Mouse (Mus musculus): ENCODE data around the gene Robo4.
A peak's percentile ranks its signal among the peaks of the same experiment; 100 is the strongest.

Robo4 gene

GRCm38 (mm10) chr9:37454991-37455390, 53.3 kb downstream of the Robo4 start:
- no peak for DNase-seq (ENCODE audit: low spot score)

DNA sequence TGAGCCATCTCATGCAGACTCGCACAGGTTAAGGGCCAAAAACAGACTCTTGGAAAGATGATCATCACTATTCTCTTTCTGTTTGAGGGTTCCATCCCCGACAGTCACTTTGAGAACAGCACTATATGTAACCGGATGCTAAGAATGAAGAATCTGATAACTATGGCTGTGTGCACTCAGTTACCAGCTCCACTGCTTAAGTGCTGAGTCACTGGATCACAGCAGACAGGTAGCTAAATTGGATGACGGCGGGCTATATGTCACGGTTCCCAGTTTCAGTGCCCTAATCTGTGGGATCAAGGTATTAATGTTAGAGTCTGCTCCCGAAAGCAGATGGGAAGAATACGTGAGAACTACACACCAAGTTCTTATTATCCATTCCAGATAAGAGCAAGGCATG, 54.2 kb downstream of the Robo4 start:
- DNase-seq (ENCODE audit: low spot score), result no peak

GRCm38 (mm10) chr9:37456481-37456910, 54.8 kb downstream of the Robo4 start:
- no peak for DNase-seq (ENCODE audit: low spot score)

GRCm38 (mm10) chr9:37457151-37457550, 55.5 kb downstream of the Robo4 start:
- DNase-seq (ENCODE audit: low spot score), result no peak

DNA sequence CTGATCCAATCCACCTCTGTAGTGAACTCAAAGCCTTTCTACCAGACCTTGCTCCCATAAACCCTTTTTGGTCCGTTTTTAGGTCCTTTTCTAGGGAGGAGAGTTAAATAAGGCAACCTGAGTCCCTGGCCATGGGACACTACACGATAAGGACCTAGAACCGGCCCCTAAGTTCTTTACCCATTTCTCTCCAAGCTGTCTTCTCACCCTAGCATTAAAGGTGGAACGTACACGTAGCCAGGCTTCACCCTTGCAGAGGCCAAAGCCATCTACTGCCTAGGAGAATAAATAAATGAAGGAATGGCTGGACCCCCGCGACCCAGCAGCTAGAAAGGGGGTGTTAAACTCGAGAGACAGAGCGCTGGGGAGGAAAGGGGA, 58.0 kb downstream of the Robo4 start:
- DNase-seq (ENCODE audit: low spot score), result no peak

- no peak for DNase-seq (ENCODE audit: low spot score)
Measured at GRCm38 (mm10) chr9:37460043-37460960, 58.6 kb downstream of the Robo4 start.

DNA sequence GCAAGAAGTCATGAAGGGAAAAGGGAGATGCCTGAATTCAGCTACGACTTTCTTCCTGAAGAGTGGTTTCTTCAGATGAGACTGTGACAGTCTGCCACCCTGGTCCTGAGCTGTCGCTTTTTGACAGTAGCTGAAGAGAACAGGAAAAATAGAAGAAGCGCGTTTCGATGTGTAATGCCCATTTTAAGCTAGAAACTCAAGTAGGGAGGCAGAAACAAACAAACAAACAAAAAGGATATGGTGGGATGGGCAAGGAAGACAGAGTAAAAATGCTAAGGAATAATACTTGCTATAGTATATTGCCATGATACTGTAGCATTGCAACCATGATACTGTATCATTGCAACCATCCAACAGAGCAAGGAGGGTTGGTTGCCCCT, 59.3 kb downstream of the Robo4 start:
- no peak for DNase-seq (ENCODE audit: low spot score)

DNA sequence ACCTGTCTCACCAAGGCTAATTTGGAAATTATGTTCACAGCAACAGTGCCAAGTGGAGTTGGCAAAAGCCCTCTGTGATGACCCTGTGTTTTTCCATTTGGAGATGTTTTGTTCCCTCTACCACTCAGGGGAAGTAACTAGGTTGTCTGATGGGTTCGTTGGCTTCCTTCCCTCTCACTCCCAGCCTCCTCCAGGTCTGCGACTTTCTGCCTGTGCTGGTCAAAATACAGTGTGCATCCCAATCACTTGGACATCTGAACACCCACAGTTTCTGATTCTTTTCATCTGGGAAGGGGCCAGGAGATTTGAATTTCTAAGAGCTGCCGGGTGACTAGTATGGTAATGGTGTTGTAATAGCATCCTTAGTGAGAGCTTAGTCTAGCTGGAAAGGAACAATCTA, 59.9 kb downstream of the Robo4 start:
- no peak for DNase-seq (ENCODE audit: low spot score)

DNA sequence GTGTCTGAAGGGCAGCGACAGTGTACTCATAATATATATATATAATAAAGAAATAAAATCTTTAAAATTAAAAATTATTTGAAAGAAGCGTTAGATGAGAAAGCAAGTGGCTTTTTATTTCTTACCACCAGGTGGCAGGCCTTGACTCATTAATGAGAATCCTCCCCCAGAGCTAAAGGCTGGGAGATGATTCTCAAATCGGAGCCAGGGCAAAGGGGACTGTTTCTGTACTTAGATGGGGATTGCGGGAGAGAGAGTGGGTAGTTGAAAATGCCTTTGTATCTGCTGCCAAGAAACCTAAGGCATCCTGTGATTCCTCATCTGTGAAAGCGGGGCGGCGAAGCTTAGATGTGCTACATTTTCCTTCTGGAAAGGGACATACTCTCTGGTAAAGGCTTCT, 61.1 kb downstream of the Robo4 start:
- peak; percentile 69 for DNase-seq (ENCODE audit: low spot score)
